Mouse (Mus musculus) brain, embryonic 14.5 days (tissue): ENCODE measurements around the gene Zfp988. TPM values are rescaled to one million over a fixed set of nuclear protein-coding genes. Genes with fewer than 3 reads are reported as not detected.
"Not testable (repeated sequence)": the region's sequence is repeated elsewhere in the genome, so short reads cannot be mapped to it uniquely, and the experiment has no call there.

Experiments used
- DNase-seq: peaks from one replicate; pipeline ENCODE4 v3.0.0-alpha.2; 2011; ENCODE audit warnings: low read depth
- CTCF ChIP-seq: fragments of 200-500 bp; IDR thresholded peaks from 2 replicates; pipeline ENCODE4 v1.5.1; 2012; ENCODE audit warnings: inconsistent platforms, mild to moderate bottlenecking, moderate library complexity, borderline replicate concordance; ENCODE audit not compliant: insufficient read depth, insufficient read length; ENCODE audit errors: extremely low read depth
- POLR2A ChIP-seq: fragments of 200-500 bp; IDR thresholded peaks from 2 replicates; pipeline ENCODE4 v1.6.1; 2012; ENCODE audit warnings: mild to moderate bottlenecking, inconsistent platforms, borderline replicate concordance; ENCODE audit not compliant: poor library complexity, insufficient read depth, insufficient read length, severe bottlenecking; ENCODE audit errors: extremely low read depth
- polyA plus RNA-seq: library from polyadenylated mRNA; depleted of rRNA; stranded (reverse); fragments of >200 nt; gene quantifications from 2 replicates; pipeline ENCODE4 v1.2.3, GENCODE M21; 2012

Zfp988 gene
- polyA plus RNA-seq, 1 experiment = 0.04 TPM

- DNase-seq = no peak
- TF ChIP-seq POLR2A (no peak), CTCF (no peak)
Observed at GRCm38 (mm10) chr4:147338032-147338610, 32.6 kb downstream of the Zfp988 start.

GRCm38 (mm10) chr4:147338706-147339105 is 33.2 kb downstream of the Zfp988 start:
- DNase-seq = not testable (repeated sequence)

GRCm38 (mm10) chr4:147339601-147340219 is 34.2 kb downstream of the Zfp988 start:
- not testable (repeated sequence) for DNase-seq

- DNase-seq = not testable (repeated sequence)
Observed at GRCm38 (mm10) chr4:147340236-147340635, 34.8 kb downstream of the Zfp988 start.

GRCm38 (mm10) chr4:147340876-147341275 is 35.4 kb downstream of the Zfp988 start:
- DNase-seq = not testable (repeated sequence)

GRCm38 (mm10) chr4:147343042-147343908 is 37.8 kb downstream of the Zfp988 start:
- DNase-seq = not testable (repeated sequence)

- DNase-seq = not testable (repeated sequence)
Observed at GRCm38 (mm10) chr4:147345061-147345554, 39.6 kb downstream of the Zfp988 start.

GRCm38 (mm10) chr4:147346361-147347035 is 41.0 kb downstream of the Zfp988 start:
- not testable (repeated sequence) for DNase-seq

- DNase-seq = not testable (repeated sequence)
Observed at GRCm38 (mm10) chr4:147347300-147347699, 41.8 kb downstream of the Zfp988 start.

- not testable (repeated sequence) for DNase-seq
Observed at GRCm38 (mm10) chr4:147347880-147348279, 42.4 kb downstream of the Zfp988 start.

GRCm38 (mm10) chr4:147348401-147348800 is 42.9 kb downstream of the Zfp988 start:
- not testable (repeated sequence) for DNase-seq

- DNase-seq = not testable (repeated sequence)
Observed at GRCm38 (mm10) chr4:147348906-147349686, 43.6 kb downstream of the Zfp988 start.

GRCm38 (mm10) chr4:147349687-147350415 is 44.4 kb downstream of the Zfp988 start:
- DNase-seq = not testable (repeated sequence)

- not testable (repeated sequence) for DNase-seq
Observed at GRCm38 (mm10) chr4:147350541-147350940, 45.1 kb downstream of the Zfp988 start.

GRCm38 (mm10) chr4:147351376-147351980 is 46.0 kb downstream of the Zfp988 start:
- not testable (repeated sequence) for DNase-seq

- not testable (repeated sequence) for DNase-seq
Observed at GRCm38 (mm10) chr4:147353626-147354025, 48.2 kb downstream of the Zfp988 start.

GRCm38 (mm10) chr4:147356042-147356441 is 50.6 kb downstream of the Zfp988 start:
- not testable (repeated sequence) for DNase-seq

GRCm38 (mm10) chr4:147357195-147357594 is 51.7 kb downstream of the Zfp988 start:
- not testable (repeated sequence) for DNase-seq
